Mouse (Mus musculus) thymus, adult 2 months (tissue): ENCODE measurements at regions not wholly inside any gene's neighbourhood (a gene's known extent, or its start where the extent isn't known, plus 50 kb on each side); places are given as distances from the start of the nearest gene placed in this dataset.

ENCODE experiments used
- CTCF ChIP-seq: fragments of 200-500 bp; IDR thresholded peaks from 2 replicates; pipeline ENCODE4 v1.5.1; 2012; ENCODE audit warnings: mild to moderate bottlenecking, control low read depth, low read length, moderate library complexity, borderline replicate concordance; ENCODE audit not compliant: control insufficient read depth, poor library complexity, insufficient read depth; ENCODE audit errors: extremely low read depth
- POLR2A ChIP-seq: fragments of 200-500 bp; IDR thresholded peaks from 2 replicates; pipeline ENCODE4 v1.6.1; 2012; ENCODE audit warnings: mild to moderate bottlenecking, low read length, control low read depth, moderate library complexity; ENCODE audit not compliant: control insufficient read depth, poor library complexity, insufficient read depth; ENCODE audit errors: extremely low read depth

DNA sequence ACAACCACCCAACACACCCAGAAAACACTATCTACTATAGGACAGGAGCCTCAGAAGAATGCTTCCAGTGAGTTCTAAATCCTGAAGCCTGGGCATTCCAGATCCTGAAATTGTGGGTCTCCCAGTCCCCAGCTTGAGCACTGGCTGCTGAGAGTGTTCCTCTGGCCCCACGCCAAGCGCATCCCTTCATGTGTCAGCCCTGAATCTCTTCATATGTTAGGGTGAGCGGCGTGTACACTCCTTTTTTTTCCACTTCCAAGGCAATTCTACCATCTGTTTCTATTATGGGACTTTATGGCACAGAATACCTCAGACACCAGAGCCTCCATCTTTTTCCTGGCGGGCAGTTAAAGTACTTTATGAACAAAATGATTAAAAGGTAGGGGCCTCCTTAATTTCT is 451.8 kb downstream of the Tshz3 start:
- TF ChIP-seq CTCF (no peak), POLR2A (no peak)
